Mouse (Mus musculus) kidney, adult 2 months (tissue): ENCODE data around the gene Tecta. TPM values are rescaled to one million over a fixed set of nuclear protein-coding genes. Genes with fewer than 3 reads are reported as not detected.

ENCODE experiments used
- DNase-seq: peaks from one replicate; pipeline ENCODE4 v3.0.0; 2021
- H3K27ac ChIP-seq: fragments of 200-500 bp; 2 replicates; pipeline ENCODE4 v1.5.1; 2012; ENCODE audit warnings: low read depth, low read length, control low read depth, inconsistent platforms; ENCODE audit not compliant: insufficient read depth
- H3K27me3 ChIP-seq: fragments of 200-500 bp; replicated peaks from 2 replicates; pipeline ENCODE4 v1.6.1; 2012; ENCODE audit warnings: mild to moderate bottlenecking, moderate library complexity, low read length, inconsistent platforms; ENCODE audit not compliant: control insufficient read depth, insufficient read depth
- H3K36me3 ChIP-seq: fragments of 200-500 bp; 2 replicates; pipeline ENCODE4 v1.6.1; 2012; ENCODE audit warnings: mild to moderate bottlenecking, moderate library complexity, low read length, inconsistent platforms; ENCODE audit not compliant: control insufficient read depth, insufficient read depth
- H3K4me1 ChIP-seq: fragments of 200-500 bp; 2 replicates; pipeline ENCODE4 v1.6.1; 2011; ENCODE audit warnings: low read length; ENCODE audit not compliant: control insufficient read depth, insufficient read depth
- H3K4me3 ChIP-seq: fragments of 200-500 bp; 2 replicates; pipeline ENCODE4 v1.5.1; 2011; ENCODE audit warnings: mild to moderate bottlenecking, low read depth, low read length, control low read depth; ENCODE audit not compliant: insufficient read depth
- CTCF ChIP-seq: fragments of 200-500 bp; conservative IDR thresholded peaks from 2 replicates; pipeline ENCODE4 v1.5.1; 2011; ENCODE audit warnings: low read depth, mild to moderate bottlenecking, control low read depth, low read length, moderate library complexity, mixed read lengths; ENCODE audit not compliant: insufficient read depth, insufficient read length
- POLR2A ChIP-seq: fragments of 200-500 bp; IDR thresholded peaks from one replicate; pipeline ENCODE4 v1.6.1; 2011; ENCODE audit warnings: low read depth, low read length, control low read depth
- WGBS: fragments of 180-500 bp; shearing (Covaris S2); methylation state at CpG from one replicate; pipeline ENCODE4 v1.1.7; 2018; 5-methylcytosine and 5-hydroxymethylcytosine counted together
- polyA plus RNA-seq: library from polyadenylated mRNA; depleted of rRNA; stranded (reverse); fragments of >200 nt; gene quantifications from 2 replicates; pipeline ENCODE4 v1.2.3, GENCODE M21; 2012; rRNA removed

The Tecta gene
- 0.01 and 0.08 TPM in 2 replicates for polyA plus RNA-seq

- no peak for DNase-seq
- WGBS = 83% methylated on average over 6 of the region's 6 CpGs
These were observed at the start of gene Tecta for GRCm38 (mm10) chr9:42399829-42400228. Gene Tecta (minus strand): TSS chr9:42399929.

DNA sequence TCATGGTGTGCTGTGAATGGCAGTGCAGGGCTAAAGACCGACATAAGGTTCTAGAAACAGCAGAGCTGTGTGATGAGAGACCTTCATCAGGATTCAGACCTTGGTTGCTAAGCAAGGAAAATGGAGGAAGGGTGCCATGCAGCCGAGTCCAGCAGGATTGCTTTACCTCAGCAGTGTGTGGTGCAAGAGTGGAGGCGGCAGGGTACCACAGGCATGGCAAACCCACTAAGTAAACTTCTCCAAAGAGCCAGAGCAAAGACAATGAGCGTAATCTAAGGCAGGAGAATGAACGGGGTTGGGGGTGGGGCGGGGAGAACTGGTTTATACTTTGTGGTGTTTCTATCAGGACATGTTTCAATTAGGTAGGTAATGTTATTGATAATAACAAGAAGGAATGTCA is 49.3 kb upstream of the Tecta start:
- no peak for TF ChIP-seq POLR2A
- no peak for TF ChIP-seq CTCF
- Histone ChIP-seq H3K27me3 (no peaks in the 10 kb centered on the region), H3K36me3 (peaks cover 7% of the 10 kb centered on the region; the same call in 1 of the 2 replicates), H3K4me3 (no peak overlapping the region), H3K27ac (no peak overlapping the region), H3K4me1 (no peaks in the 10 kb centered on the region)
- 91% methylated on average over 6 of the region's 6 CpGs for WGBS
- DNase-seq = no peak

More at GRCm38 (mm10) chr9:42399829-42400228, at the start of gene Tecta:
- Histone ChIP-seq H3K36me3 (no peaks in the 10 kb centered on the region), H3K4me1 (no peaks in the 10 kb centered on the region), H3K27ac (no peak within 1 kb of the TSS), H3K27me3 (no peaks in the 10 kb centered on the region), H3K4me3 (no peak within 1 kb of the TSS)
- TF ChIP-seq CTCF = no peak
- no peak for TF ChIP-seq POLR2A

- no peak for TF ChIP-seq CTCF
- TF ChIP-seq POLR2A = no peak
- no peaks in the 10 kb centered on the region for H3K27me3 ChIP-seq
- no peak overlapping the region for H3K27ac ChIP-seq
- no peak overlapping the region for H3K4me3 ChIP-seq
- DNase-seq = no peak
- WGBS = 89% methylated on average over 8 of the region's 8 CpGs
- no peaks in the 10 kb centered on the region for H3K4me1 ChIP-seq
- H3K36me3 ChIP-seq = peaks cover 7% of the 10 kb centered on the region
These were observed 42.4 kb upstream of the Tecta start for GRCm38 (mm10) chr9:42442100-42442499.

- peaks cover 7% of the 10 kb centered on the region for H3K36me3 ChIP-seq
- TF ChIP-seq POLR2A (no peak), CTCF (no peak)
- 70% methylated on average over 2 of the region's 2 CpGs for WGBS
- no peak overlapping the region for H3K27ac ChIP-seq
- no peak overlapping the region for H3K4me3 ChIP-seq
- no peak for DNase-seq
- no peaks in the 10 kb centered on the region for H3K27me3 ChIP-seq
- H3K4me1 ChIP-seq = no peaks in the 10 kb centered on the region
These were observed 41.5 kb upstream of the Tecta start for GRCm38 (mm10) chr9:42441234-42441633.

GRCm38 (mm10) chr9:42439446-42439845 is 39.7 kb upstream of the Tecta start:
- peaks cover 9% of the 10 kb centered on the region for H3K36me3 ChIP-seq
- TF ChIP-seq CTCF (no peak), POLR2A (no peak)
- no peaks in the 10 kb centered on the region for H3K27me3 ChIP-seq
- H3K4me1 ChIP-seq = no peaks in the 10 kb centered on the region
- no peak for DNase-seq
- no peak overlapping the region for H3K27ac ChIP-seq
- 78% methylated on average over 4 of the region's 4 CpGs for WGBS
- H3K4me3 ChIP-seq = no peak overlapping the region

DNA sequence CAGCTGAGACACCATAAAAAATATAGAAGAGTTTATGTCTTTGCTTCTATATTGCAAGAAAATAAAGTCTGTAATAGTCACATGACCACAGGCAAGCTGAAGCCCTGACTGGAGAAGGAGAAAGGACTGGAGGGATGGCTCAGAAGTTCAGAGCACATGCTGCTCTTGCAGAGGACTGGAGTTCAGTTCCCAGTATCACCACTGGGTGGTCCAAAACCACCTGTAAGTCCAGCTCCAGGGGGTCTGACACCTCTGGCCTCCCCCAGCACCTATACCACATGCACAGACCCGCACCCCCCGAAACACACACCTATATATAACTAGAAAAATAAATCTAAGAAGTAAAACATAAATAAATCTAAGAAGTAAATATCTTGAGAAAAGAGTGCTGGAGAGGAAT is 32.4 kb upstream of the Tecta start:
- TF ChIP-seq CTCF = peak; percentile 38; the same call in 1 of the 2 replicates
- no peak for TF ChIP-seq POLR2A
- WGBS = 100% methylated on average over 2 of the region's 2 CpGs
- Histone ChIP-seq H3K4me3 (no peak overlapping the region), H3K36me3 (peaks cover 3% of the 10 kb centered on the region; the same call in 1 of the 2 replicates), H3K27ac (no peak overlapping the region), H3K27me3 (no peaks in the 10 kb centered on the region), H3K4me1 (no peaks in the 10 kb centered on the region)
- peak; percentile 10 for DNase-seq

- 95% methylated on average over 2 of the region's 2 CpGs for WGBS
- no peak overlapping the region for H3K27ac ChIP-seq
- no peak overlapping the region for H3K4me3 ChIP-seq
- no peak for DNase-seq
- no peaks in the 10 kb centered on the region for H3K4me1 ChIP-seq
- H3K27me3 ChIP-seq = no peaks in the 10 kb centered on the region
- no peak for TF ChIP-seq POLR2A
- TF ChIP-seq CTCF = no peak
- peaks cover 3% of the 10 kb centered on the region; the same call in 1 of the 2 replicates for H3K36me3 ChIP-seq
These were observed 31.9 kb upstream of the Tecta start for GRCm38 (mm10) chr9:42431606-42432005.
